Mouse (Mus musculus): ENCODE measurements around the gene Zfhx3. TPM values are rescaled to one million over a fixed set of nuclear protein-coding genes. Genes with fewer than 3 reads are reported as not detected.

Zfhx3 gene
- polyA plus RNA-seq, 1 experiment: 6.6 TPM

DNA sequence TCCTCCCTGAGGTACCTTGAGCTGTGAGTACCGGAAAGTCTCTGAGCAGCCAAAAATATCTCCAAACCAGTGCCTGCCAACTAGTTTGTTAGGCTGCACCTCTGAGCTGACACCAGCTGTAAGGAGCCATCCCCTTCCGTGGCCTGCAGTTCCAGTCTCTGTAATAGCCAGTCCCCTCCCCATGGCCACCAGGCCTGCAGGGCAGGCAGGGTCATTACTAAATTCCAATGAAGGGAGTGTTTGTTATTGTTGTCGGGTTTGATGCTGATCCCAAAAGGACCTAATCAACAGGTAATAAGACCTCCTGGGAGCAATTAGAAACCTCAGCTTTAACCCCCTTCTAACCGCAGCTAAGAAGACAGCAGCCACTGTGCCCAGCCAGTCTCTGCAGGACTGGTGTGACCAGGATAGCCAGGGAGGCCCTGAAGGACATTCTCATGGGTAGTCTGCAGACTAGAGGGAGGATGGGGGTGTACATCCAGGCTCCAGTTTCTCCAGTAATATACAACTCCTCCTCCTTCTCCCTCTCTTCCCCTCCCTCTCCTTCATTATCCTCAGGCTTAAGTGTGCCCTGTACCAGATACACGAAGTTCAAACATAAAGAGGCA, 719.1 kb downstream of the Zfhx3 start:
- Histone ChIP-seq H3K4me3 (replicated peaks; ENCODE audit: control insufficient read depth, low read depth, low read length) (no peak overlapping the region), H3K27ac (ENCODE audit: control insufficient read depth, insufficient read depth, low read depth, low read length, poor library complexity) (no peak overlapping the region), H3K4me1 (ENCODE audit: control insufficient read depth, insufficient read depth, low read length) (no peaks in the 10 kb centered on the region; the same call in 1 of the 2 replicates)
- TF ChIP-seq POLR2A (IDR thresholded peaks at IDR 0.05; ENCODE audit: borderline replicate concordance, control insufficient read depth, low read depth, low read length): no peak
- no peak for TF ChIP-seq CTCF (IDR thresholded peaks at IDR 0.05; ENCODE audit: control insufficient read depth, insufficient read depth, low read length)
- WGBS: 84% methylated on average over 5 of the region's 5 CpGs

DNA sequence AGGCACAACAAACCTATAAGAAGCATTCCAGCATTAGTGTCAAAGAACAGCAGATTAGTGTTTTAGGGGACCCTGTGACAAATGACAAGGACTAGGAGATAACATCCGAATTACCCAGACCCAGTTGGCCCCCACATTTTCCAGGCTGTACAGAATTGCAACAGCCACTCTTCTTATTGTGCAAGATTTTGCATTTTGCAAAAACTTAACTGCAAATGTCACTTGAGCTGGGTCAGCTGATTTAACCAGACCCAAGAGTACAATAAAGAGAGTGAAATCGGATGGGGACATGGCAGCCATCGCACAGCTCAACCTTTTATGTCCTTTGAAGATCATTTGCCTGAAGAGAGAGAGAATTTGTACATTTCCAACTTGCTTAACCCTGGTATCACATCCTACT, 720.3 kb downstream of the Zfhx3 start:
- Histone ChIP-seq H3K4me1 (ENCODE audit: control insufficient read depth, insufficient read depth, low read length) (no peaks in the 10 kb centered on the region; the same call in 1 of the 2 replicates), H3K27ac (ENCODE audit: control insufficient read depth, insufficient read depth, low read depth, low read length, poor library complexity) (no peak overlapping the region), H3K4me3 (replicated peaks; ENCODE audit: control insufficient read depth, low read depth, low read length) (no peak overlapping the region)
- TF ChIP-seq POLR2A (IDR thresholded peaks at IDR 0.05; ENCODE audit: borderline replicate concordance, control insufficient read depth, low read depth, low read length) (no peak), CTCF (IDR thresholded peaks at IDR 0.05; ENCODE audit: control insufficient read depth, insufficient read depth, low read length) (no peak)
- WGBS: 40% methylated on average over 3 of the region's 3 CpGs

DNA sequence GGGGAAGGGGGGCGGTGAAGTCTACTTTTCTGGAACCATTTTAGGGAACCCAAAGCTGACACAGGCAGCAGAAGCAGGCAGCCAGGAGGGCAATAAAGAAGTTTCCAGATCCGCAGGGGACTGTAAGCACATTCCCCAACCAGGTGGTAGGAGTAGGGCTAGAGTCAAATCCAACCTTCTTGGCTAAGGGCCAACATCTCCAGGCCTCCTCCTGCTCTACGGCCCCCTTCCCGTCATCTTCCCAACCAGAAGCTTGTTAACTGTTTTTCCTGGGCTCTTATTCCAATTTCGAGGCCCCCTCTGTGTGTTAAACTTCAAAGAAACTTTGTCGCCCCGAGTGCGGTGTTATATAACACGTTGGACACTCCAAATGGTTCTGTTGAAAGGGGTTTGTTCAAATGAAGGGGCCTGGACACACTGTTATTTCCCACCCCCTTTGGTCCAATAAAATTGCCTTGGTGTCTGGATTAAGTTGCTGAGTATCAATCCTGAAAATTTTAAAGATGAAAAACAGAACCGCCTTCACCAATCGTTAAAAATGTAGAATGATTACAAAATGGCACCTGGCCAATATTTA, 729.6 kb downstream of the Zfhx3 start:
- no peak overlapping the region for H3K27ac ChIP-seq (ENCODE audit: control insufficient read depth, insufficient read depth, low read depth, low read length, poor library complexity)

DNA sequence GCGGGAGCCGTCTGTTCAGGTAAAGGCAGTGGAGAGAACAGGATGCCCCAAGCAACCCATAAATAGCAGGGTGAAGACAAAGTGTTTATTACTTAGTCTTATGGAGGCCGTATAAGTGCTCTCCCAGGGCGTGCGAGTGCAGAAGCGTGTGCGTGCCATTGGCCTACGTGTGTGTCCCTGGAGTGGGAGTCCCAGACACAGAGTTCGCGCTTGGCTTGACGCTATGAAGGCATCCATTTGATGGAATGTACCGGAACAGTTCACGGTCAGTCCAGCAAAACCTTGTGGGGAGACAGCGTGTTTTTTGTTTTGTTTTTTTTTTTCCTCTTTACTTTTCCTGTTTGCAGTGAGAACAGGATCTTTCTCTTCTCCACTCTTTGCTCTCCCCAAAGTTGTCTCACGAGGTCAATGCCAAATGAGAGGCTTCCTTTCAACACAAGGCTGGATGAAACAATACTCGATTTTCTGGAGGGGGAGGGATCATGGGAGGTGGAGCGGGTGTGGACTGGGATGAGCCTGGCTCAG, 732.6 kb downstream of the Zfhx3 start:
- TF ChIP-seq POLR2A (IDR thresholded peaks at IDR 0.05; ENCODE audit: borderline replicate concordance, control insufficient read depth, low read depth, low read length) (no peak), CTCF (IDR thresholded peaks at IDR 0.05; ENCODE audit: control insufficient read depth, insufficient read depth, low read length) (no peak)
- Histone ChIP-seq H3K27ac (ENCODE audit: control insufficient read depth, insufficient read depth, low read depth, low read length, poor library complexity) (no peak overlapping the region), H3K4me3 (replicated peaks; ENCODE audit: control insufficient read depth, low read depth, low read length) (no peak overlapping the region), H3K4me1 (ENCODE audit: control insufficient read depth, insufficient read depth, low read length) (no peaks in the 10 kb centered on the region)
- WGBS: 85% methylated on average over 17 of the region's 17 CpGs

More for the DNA sequence above, 729.6 kb downstream of the Zfhx3 start:
- 89% methylated on average over 11 of the region's 11 CpGs for WGBS
- Histone ChIP-seq H3K4me1 (ENCODE audit: control insufficient read depth, insufficient read depth, low read length) (no peaks in the 10 kb centered on the region), H3K4me3 (replicated peaks; ENCODE audit: control insufficient read depth, low read depth, low read length) (no peak overlapping the region)
- no peak for TF ChIP-seq POLR2A (IDR thresholded peaks at IDR 0.05; ENCODE audit: borderline replicate concordance, control insufficient read depth, low read depth, low read length)
- TF ChIP-seq CTCF (IDR thresholded peaks at IDR 0.05; ENCODE audit: control insufficient read depth, insufficient read depth, low read length): no peak

DNA sequence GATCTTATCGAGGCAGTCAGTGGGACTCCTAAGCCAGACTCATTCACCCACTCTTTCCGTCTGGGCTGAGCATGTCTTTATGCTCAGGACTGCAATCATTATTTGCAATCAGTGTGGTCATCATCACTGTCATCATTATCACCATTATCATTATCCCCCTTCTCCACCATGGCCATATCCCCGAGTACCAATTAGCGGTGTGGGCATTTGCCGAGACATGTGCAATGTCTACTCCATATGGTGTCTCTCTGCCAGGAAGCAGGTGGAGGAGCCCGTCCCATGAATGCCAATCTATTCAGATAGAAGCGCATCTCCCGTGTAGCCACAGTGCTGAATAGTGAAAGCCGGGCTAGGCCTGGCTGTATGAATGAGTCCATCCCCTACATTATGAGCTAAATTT, 747.2 kb downstream of the Zfhx3 start:
- no peak overlapping the region for H3K27ac ChIP-seq (ENCODE audit: control insufficient read depth, insufficient read depth, low read depth, low read length, poor library complexity)
- H3K4me3 ChIP-seq (replicated peaks; ENCODE audit: control insufficient read depth, low read depth, low read length): no peak overlapping the region
- peaks cover 3% of the 10 kb centered on the region for H3K4me1 ChIP-seq (ENCODE audit: control insufficient read depth, insufficient read depth, low read length)
- TF ChIP-seq CTCF (IDR thresholded peaks at IDR 0.05; ENCODE audit: control insufficient read depth, insufficient read depth, low read length) (no peak), POLR2A (IDR thresholded peaks at IDR 0.05; ENCODE audit: borderline replicate concordance, control insufficient read depth, low read depth, low read length) (no peak)
- 85% methylated on average over 9 of the region's 9 CpGs for WGBS

DNA sequence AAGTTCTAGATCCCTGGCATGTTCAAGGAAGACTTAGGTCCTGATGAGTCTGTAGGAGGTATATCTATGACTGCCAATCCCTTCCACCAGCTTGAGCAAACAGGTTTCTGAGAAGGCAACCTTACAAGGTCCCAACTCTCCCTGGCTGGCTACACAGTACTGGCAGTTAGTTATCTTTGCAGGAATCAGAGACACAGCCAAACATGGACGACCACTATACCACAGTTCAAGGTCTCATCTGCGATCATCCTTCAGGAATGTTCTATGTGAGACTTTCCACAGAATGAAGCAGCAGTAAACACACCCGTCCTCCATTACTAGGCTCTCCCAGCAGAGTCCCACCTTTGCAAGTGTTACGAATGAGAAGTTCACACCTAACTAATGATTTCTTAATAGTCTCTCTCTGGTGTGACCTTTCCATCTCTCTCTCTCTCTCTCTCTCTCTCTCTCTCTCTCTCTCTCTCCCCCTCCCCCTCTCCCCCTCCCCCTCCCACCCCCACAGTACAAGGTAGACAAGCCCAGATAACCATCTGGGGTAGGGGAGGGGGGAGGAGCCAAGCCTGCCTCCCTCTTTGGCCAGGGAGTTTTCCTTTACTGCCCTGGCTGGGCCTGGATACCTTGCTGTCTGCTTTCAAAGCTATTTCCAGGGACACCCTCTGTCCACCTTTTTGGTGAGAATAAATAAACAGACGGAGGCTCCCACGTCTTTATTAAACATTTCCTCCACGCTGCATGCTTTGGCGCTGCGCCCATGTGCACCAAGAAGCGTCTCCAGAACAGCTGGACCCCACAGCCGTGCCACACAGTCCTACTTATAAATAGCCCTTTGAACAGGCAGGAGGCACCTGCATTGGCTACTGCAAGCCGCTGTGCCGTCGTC, 748.4 kb downstream of the Zfhx3 start:
- TF ChIP-seq CTCF (IDR thresholded peaks at IDR 0.05; ENCODE audit: control insufficient read depth, insufficient read depth, low read length) (no peak), POLR2A (IDR thresholded peaks at IDR 0.05; ENCODE audit: borderline replicate concordance, control insufficient read depth, low read depth, low read length) (no peak)
- peaks cover 3% of the 10 kb centered on the region for H3K4me1 ChIP-seq (ENCODE audit: control insufficient read depth, insufficient read depth, low read length)
- no peak overlapping the region for H3K27ac ChIP-seq (ENCODE audit: control insufficient read depth, insufficient read depth, low read depth, low read length, poor library complexity)
- WGBS: 28% methylated on average over 14 of the region's 14 CpGs
- H3K4me3 ChIP-seq (replicated peaks; ENCODE audit: control insufficient read depth, low read depth, low read length): no peak overlapping the region

DNA sequence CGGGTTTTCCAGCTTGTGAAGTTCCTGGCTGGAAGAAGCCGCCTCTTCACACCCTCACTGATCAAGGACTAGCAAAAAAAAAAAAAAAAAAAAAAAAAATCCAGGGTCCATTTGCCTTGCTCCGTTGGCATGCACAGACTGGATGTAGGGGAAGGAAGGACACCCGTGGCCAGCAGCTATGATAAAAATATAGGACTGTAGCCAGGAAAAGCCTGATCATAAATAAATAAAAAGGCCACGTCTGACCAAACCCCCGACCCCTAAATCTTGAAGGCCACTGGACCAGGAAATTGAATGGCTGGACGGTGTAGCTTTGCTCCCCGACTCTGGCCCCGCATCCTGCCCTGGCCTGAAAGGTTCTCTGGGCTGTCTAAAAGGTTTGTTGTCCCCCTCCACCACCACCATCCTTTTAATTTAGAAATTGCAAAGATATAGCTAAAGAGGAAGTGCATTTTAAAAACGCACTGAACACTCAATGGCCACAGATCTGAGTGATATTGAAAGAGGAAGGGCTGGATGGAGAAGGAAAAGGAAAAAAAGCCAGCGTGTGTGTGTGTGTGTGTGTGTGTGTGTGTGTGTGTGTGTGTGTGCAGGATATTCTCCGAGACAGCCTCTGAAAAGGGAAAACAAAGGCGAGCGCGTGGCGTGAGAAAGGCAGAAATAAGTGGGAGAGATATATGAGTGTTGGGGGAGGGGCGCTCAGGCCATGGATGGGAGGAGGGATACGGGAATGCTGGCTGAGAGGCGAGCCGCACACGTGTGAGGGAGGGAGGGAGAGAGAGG, 749.2 kb downstream of the Zfhx3 start:
- Histone ChIP-seq H3K4me3 (replicated peaks; ENCODE audit: control insufficient read depth, low read depth, low read length) (peak overlapping the region; percentile 27), H3K4me1 (ENCODE audit: control insufficient read depth, insufficient read depth, low read length) (peaks cover 3% of the 10 kb centered on the region), H3K27ac (ENCODE audit: control insufficient read depth, insufficient read depth, low read depth, low read length, poor library complexity) (peak overlapping the region; percentile 40; the same call in 1 of the 2 replicates)
- TF ChIP-seq POLR2A (IDR thresholded peaks at IDR 0.05; ENCODE audit: borderline replicate concordance, control insufficient read depth, low read depth, low read length): no peak
- TF ChIP-seq CTCF (IDR thresholded peaks at IDR 0.05; ENCODE audit: control insufficient read depth, insufficient read depth, low read length): no peak
- 2% methylated on average over 21 of the region's 21 CpGs for WGBS
